Mouse (Mus musculus): ENCODE data around the gene Sp2.

GRCm38 (mm10) chr11:97003170-97003569 lies 20.4 kb upstream of the Sp2 start:
- no peak for TF ChIP-seq POLR2A (IDR thresholded peaks at IDR 0.05; ENCODE audit: low read depth, low read length)
- TF ChIP-seq CTCF (IDR thresholded peaks at IDR 0.05; ENCODE audit: extremely low read depth, insufficient read depth, insufficient read length, insufficient replicate concordance): no peak
